Mouse (Mus musculus): ENCODE measurements around the gene Olfr448. TPM values are rescaled to one million over a fixed set of nuclear protein-coding genes. Genes with fewer than 3 reads are reported as not detected.

Olfr448 gene
- total RNA-seq (2017), result not detected in 2 replicates

DNA sequence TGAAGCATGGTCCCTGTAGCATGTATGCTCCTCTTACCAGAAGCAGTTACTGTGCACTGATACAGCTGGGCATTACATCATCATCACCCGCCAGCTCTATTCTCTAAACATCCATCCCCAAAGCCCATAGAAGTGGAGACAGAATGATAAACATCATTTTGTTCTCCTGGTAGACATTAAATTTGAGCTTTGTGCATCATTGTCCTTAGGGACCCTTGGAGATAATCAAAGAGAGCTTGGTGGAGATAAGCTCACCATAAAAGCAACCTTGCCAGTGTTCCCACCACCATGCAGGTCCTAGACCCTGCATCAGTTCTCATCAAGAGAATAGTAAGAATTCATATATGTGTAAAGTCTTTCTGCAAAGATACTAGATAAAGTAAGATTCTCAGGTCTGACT, at the start of gene Olfr448:
Gene Olfr448, plus strand, starts transcription at position 301 of the 400 bp plus-strand sequence.
- ATAC-seq (replicated peaks in 1 of 2; ENCODE audit: insufficient read depth in 1 of 2, low FRiP score in 2 of 2, low TSS enrichment in 1 of 2, low read depth in 1 of 2, poor library complexity in 2 of 2, severe bottlenecking in 2 of 2), result no peak

DNA sequence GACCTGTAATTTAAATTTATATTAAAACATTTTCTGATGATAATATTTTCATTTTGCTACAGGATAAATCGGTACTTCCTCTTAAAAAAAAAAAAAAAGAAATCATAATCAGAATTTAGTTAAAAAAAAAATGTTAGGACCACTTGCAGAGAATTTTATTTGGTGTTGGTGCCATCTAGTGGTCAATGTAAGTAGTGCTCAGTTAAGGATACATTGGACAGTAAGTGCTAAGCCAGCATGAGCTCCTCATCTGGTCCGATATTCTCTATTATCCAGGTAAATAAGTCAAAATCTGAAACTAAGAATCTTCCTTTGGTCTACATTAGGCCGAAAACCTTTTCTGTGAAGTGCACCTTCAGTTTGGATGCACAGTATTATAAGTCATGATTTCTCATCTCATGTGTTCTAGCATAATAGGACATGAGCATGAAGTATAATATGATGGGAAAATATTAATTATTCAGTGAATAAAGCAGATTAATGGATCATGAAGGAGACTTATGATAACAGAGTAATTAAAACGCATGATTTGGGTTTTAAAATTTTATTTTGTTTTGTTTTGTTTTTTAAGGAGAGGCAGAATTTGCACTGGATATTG, 29.9 kb upstream of the Olfr448 start:
- ATAC-seq (replicated peaks in 1 of 2; ENCODE audit: insufficient read depth in 1 of 2, low FRiP score in 2 of 2, low TSS enrichment in 1 of 2, low read depth in 1 of 2, poor library complexity in 2 of 2, severe bottlenecking in 2 of 2), result peak; percentile 65 to 75; a peak in 2 of 4 replicates

DNA sequence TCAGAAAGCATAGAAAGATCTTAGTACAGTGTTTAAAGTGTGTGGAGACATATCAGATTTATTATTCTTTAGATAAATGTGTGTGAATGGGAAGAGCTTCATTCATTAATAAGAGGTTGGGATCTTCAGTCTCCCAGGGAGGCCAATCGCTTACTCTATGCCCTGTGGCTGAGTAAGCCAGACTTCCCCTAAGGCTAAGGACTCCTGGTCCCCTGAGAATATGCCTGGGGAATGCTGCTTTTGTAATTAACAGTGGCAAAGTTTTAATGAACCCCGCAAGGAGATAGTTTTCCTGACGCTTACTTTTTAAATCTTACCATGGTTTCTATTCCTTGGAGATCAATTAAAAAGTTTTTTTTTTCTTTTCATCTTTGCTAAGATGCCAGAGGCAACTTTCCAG, 20.5 kb upstream of the Olfr448 start:
- no peak for ATAC-seq (replicated peaks in 1 of 2; ENCODE audit: insufficient read depth in 1 of 2, low FRiP score in 2 of 2, low TSS enrichment in 1 of 2, low read depth in 1 of 2, poor library complexity in 2 of 2, severe bottlenecking in 2 of 2)

DNA sequence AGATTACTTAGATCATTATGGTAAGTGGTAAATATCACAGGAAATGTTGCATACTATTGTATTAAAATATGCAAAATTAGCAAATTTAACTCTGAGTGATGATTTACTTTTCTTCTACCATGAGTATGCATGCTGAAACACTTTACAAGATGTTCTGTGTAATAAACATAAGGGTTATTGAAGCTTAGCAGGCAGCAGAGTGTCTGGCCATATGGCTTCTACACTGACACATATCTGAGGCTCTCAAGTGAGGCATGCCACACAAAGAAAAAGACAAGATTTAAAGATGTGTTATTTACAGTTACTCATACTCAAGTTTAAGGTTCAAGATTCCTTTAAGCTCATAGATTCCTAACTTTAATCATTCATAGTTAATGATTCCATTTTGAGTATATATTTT, 13.9 kb upstream of the Olfr448 start:
- ATAC-seq (replicated peaks in 1 of 2; ENCODE audit: insufficient read depth in 1 of 2, low FRiP score in 2 of 2, low TSS enrichment in 1 of 2, low read depth in 1 of 2, poor library complexity in 2 of 2, severe bottlenecking in 2 of 2), result no peak

DNA sequence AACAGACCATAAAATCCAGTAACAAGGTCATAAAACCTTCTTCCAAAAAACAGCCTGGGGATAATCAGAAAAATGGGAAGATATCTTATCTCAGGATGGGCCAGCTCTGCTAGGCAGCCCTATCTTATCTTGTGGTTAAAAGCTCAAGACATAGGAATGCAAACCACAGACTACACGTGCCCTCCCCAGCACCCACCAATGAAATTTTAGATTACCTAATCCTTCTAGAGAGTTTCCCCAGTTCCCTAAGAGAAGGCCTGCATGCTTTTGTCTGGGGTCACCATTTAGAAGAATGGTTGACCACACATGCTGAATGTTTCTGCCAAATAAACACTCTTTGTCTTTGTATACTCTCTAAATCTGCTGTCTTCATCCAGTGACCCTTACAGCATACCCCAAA, 10.1 kb downstream of the Olfr448 start:
- no peak for ATAC-seq (replicated peaks in 1 of 2; ENCODE audit: insufficient read depth in 1 of 2, low FRiP score in 2 of 2, low TSS enrichment in 1 of 2, low read depth in 1 of 2, poor library complexity in 2 of 2, severe bottlenecking in 2 of 2)

DNA sequence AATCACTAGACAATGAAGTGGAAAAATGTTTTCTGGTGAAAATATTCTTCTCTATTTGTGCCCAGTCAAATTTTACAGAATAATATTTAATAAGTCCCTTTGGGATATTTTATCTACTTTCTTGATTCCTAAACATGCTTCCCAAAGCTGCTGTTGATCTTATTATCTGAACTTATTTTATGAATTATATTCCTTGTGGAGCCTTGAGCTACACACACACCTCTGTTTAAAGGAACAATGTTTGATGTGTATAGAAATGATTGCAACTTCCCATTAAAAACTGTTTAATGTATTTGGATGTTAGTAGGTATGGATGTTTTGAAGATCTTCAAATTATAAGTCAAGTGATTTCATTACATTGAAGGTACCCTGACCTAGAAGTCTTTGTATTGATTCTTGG, 18.3 kb downstream of the Olfr448 start, which contains the start of gene Olfr447:
Gene Olfr447, plus strand, starts transcription at position 301 of the 400 bp plus-strand sequence.
- ATAC-seq (replicated peaks in 1 of 2; ENCODE audit: insufficient read depth in 1 of 2, low FRiP score in 2 of 2, low TSS enrichment in 1 of 2, low read depth in 1 of 2, poor library complexity in 2 of 2, severe bottlenecking in 2 of 2), result no peak

DNA sequence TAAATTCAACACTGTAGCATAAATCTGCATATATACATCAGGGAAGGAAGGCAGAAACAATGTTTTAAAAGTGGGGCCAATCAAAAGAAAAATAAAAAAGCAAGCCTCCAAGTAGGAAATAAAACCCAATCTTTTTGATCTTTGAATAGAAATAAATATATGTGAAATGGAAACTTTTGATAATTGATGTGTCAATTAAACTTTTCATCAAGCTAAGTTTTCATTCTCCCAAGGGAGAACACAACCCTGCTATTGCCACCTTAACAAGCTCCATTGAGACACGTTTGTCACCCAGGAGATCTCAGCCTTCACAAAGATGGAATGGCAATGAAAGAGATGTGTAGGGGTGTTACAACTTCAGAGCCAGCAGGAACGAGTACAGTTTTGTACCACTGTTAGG, 30.8 kb downstream of the Olfr448 start, which contains the start of gene Olfr446:
Gene Olfr446, plus strand, starts transcription at position 301 of the 400 bp plus-strand sequence.
- no peak for ATAC-seq (replicated peaks in 1 of 2; ENCODE audit: insufficient read depth in 1 of 2, low FRiP score in 2 of 2, low TSS enrichment in 1 of 2, low read depth in 1 of 2, poor library complexity in 2 of 2, severe bottlenecking in 2 of 2)

Other genes starting within 250 kb of the Olfr448 start
- 0.20 and 1.3 TPM in 2 replicates for gene Tcaf2, start 245.2 kb upstream of the Olfr448 start, total RNA-seq (2017)
- 3.0 and 12.7 TPM in 2 replicates for gene Tcaf1, start 180.4 kb upstream of the Olfr448 start, total RNA-seq (2017)
- gene Olfr453, start 151.1 kb upstream of the Olfr448 start, total RNA-seq (2017), result not detected in 2 replicates
- gene Olfr38, start 134.0 kb upstream of the Olfr448 start, total RNA-seq (2017), result not detected in 2 replicates
- not detected in 2 replicates for gene Olfr452, start 105.3 kb upstream of the Olfr448 start, total RNA-seq (2017)
- not detected in 2 replicates for gene Olfr450, start 78.5 kb upstream of the Olfr448 start, total RNA-seq (2017)
- gene Olfr449, start 56.1 kb upstream of the Olfr448 start, total RNA-seq (2017), result not detected in 2 replicates
- gene Olfr447, start 18.4 kb downstream of the Olfr448 start, total RNA-seq (2017), result not detected in 2 replicates
- not detected in 2 replicates for gene Olfr446, start 30.9 kb downstream of the Olfr448 start, total RNA-seq (2017)
- gene Olfr444, start 58.6 kb downstream of the Olfr448 start, total RNA-seq (2017), result not detected in 2 replicates
- gene Olfr441, start 215.9 kb downstream of the Olfr448 start, total RNA-seq (2017), result not detected in 2 replicates

All from hematopoietic stem cell, adult 5-6 weeks (primary cell).